Mouse (Mus musculus) granulocyte monocyte progenitor cell, adult 5-6 weeks (primary cell): ENCODE data around the gene Rbm47. TPM values are rescaled to one million over a fixed set of nuclear protein-coding genes. Genes with fewer than 3 reads are reported as not detected.
A peak's percentile ranks its signal among the peaks of the same experiment; 100 is the strongest.

Experiments used
- ATAC-seq: replicated peaks from 2 replicates; pipeline ENCODE4 v1.8.0; 2016; ENCODE audit warnings: mild to moderate bottlenecking, moderate TSS enrichment, inconsistent platforms; ENCODE audit not compliant: poor library complexity, severe bottlenecking
- total RNA-seq, 2 experiments: library from RNA; stranded (forward) in 1 of 2; stranded (reverse) in 1 of 2; fragments of 200-712, 200-1000 nt in 1 of 2; fragments of >200 nt in 1 of 2; fragmentation: Nextera tagmentation in 1 of 2; gene quantifications; 2 replicates each; pipeline ENCODE4 v1.2.3; 2014 to 2017

Gene Rbm47
- total RNA-seq, 2 experiments from 2014 or later: 3.2 to 8.9 TPM

DNA sequence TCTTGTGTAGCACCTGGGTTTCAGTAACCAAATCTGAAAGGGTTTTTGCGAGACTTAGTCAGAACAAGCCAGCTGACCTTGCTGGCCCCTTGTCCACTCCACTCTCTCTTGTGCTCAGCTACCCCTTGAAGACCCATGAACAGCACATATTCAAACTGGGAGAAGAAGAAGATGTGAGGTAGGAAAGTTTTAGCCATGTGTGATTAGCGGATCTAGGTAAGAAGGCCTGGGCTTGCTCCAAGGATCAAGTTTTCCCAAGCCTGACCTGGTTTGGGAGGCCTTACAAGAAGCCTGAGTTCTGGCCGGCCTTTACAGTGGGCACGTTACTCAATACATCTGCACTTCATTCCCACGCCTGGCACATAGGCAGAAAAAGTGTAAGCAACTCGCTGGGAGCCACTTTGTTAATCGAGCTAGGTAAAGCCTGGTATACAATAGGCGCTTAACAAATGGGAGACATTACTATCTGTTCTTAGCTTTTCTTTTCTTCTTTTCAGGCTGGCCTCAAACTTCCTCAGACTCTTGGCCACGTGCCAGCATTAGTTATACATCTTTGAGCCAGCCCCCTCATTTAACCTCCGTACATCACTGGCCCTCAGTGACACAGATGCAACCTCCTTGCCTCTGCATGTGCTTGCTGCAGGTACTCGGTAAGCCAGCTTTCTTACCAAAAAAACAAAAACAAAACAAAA lies 37.6 kb downstream of the Rbm47 start:
- no peak for ATAC-seq

GRCm38 (mm10) chr5:66134578-66134977 lies 38.3 kb downstream of the Rbm47 start:
- ATAC-seq: no peak

DNA sequence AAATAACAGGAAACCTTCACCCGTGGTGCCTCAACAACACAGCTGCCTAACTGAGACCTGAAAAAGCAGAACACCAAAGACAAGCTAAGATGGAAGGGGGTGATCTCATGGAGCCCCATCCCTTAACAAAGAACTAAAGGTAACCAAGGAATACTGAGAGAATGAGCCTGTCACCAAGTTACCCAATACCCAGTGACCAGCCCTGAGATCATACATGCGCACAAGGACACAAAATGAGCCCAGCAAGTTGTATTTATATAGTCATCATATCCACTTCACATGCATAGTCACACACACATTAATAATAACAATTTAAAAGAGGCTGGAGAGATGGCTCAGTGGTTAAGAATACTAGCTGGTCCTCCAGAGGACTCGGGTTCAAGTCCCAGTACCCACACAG lies 44.0 kb downstream of the Rbm47 start:
- ATAC-seq: peak; percentile 34

- ATAC-seq: no peak
Measured at GRCm38 (mm10) chr5:66125418-66125817, 47.5 kb downstream of the Rbm47 start.

DNA sequence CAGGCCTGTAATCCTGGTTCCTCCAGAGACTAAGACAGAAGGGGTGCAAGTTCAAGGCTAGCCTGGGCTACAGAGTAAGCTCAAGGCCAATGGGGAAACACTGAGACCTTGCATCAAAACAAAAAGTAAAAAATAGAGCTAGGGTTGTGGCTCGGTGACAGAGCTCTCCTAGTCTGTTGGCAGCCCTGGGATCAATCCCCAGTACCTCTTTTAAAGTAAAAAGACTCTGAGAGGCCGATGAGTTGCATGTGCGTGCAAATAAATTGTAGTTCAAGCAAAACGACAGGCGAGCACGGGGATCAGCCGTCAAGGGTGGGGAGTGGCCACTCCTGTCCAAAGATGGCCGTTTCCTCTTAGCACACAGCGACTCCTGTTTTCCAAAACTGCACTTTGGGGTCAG lies 48.0 kb downstream of the Rbm47 start:
- no peak for ATAC-seq

GRCm38 (mm10) chr5:66124089-66124400 lies 48.9 kb downstream of the Rbm47 start:
- ATAC-seq: no peak

DNA sequence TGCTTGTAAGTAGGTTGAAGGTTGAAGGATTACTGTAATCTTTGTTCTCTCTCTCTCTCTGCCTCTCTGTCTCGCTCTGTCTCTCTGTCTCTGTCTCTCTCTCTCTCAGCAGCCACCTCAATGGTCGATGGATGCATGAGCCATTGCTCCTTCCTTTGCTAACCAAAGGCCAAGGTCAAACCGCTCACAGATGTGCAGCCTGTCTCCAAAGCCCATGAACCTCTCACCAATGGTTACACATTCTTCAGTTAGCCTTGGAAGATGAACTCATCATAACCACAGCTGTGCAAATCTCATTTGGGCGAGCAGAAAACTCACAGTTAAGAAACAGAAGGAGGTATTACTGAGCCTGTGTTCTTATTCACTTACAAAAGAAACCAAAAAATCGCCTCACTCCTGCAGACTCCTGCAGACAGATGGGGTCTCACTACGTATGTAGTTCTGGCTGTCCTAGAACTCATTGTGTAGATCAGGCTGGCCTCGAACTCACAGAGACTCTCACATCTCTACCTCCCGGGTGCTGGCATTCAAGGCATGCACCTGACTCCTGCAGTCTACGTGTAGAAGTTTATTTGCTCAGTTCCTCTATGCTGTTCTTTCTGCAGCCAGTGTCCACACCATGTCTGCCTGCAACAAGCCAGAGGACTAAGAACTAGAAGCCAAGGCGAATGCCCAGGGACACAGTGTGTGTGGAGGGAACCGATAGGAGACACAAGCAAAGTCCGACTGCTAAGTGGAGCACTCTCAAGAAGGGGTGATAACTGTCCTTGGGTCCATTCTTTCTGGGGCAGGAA lies 49.4 kb downstream of the Rbm47 start:
- no peak for ATAC-seq

DNA sequence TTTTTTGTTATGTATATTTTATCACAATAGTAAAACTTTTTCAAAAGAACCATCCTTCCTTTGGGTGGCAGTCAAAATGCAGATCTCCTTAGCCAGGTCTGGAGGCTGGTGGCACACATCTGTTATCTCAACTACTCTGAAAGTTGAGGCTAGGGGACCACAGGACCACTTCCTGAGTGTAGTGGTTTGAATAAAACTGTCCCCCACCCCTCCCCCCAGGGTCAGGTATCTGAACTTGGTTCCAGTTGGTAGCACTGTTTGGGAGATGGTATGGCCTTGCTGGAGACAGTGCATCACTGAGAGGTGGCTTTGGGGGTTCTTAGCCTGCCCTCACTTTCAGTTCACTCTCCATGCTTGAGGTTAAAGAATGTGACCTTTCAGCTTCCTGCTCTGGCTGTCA lies 51.7 kb downstream of the Rbm47 start:
- ATAC-seq: peak; percentile 33

GRCm38 (mm10) chr5:66114751-66115150 lies 58.2 kb downstream of the Rbm47 start:
- ATAC-seq: no peak

GRCm38 (mm10) chr5:66114208-66114607 lies 58.7 kb downstream of the Rbm47 start:
- peak; percentile 75 for ATAC-seq

- peak; percentile 94 for ATAC-seq
Measured at GRCm38 (mm10) chr5:66112059-66112458, 60.9 kb downstream of the Rbm47 start.

DNA sequence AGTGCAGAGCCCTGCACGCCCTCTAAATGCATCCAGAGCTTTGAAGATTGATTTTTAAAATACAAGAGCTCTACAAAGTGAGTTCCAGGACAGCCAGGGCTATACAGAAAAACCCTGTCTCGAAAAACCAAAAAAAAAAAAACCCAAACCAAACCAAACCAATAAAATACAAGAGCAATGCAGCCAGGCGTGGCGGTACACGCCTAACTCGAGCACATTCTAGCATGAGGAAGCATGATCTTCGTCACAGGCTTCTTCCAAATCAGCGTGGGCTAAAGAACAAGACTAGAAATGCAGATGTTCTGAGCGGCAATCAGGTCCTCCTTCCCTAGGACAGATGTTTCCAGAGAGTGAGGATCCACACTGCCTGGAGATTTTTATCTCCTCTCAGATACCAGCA lies 66.5 kb downstream of the Rbm47 start:
- ATAC-seq: 0 out of 2 replicates have a peak, but pooled peaks have one; percentile 21

DNA sequence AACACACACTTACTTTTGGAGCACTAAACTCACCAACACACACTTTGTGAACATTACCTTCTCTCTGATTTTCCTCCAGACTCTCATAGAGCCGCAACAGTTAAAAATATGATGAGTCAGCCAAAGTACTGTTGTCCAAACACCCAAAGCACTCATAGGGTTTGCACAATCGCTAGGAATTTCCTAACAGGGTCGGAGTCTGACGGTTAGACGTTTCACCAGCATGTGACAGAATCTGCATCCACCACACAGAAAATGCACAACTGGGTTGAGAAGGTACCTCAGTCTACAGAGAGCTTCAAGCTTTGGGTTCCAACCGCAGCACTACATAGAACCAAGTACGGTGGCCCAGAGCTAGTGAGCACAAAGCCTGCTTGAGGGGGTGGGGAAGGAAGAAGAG lies 67.0 kb downstream of the Rbm47 start:
- ATAC-seq: peak; percentile 84

DNA sequence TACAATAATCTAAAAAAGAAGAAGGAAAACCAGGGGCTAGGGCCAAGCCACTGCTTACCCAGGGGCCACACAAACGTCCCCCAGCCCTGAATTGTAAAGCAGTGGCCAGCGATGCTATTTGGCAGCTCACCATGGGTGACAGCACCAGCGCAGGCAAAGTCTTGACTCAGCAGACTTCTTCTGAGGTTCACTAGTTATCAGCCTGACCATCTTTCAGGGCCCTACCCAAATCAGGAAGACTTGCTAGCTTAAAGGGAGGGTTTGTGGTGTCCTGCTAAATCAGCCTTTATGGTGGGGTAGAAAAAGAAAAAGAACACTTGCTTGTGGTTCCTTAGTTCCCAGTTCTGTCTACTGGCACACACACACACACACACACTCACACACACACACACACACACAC lies 67.6 kb downstream of the Rbm47 start:
- ATAC-seq: peak; percentile 42

DNA sequence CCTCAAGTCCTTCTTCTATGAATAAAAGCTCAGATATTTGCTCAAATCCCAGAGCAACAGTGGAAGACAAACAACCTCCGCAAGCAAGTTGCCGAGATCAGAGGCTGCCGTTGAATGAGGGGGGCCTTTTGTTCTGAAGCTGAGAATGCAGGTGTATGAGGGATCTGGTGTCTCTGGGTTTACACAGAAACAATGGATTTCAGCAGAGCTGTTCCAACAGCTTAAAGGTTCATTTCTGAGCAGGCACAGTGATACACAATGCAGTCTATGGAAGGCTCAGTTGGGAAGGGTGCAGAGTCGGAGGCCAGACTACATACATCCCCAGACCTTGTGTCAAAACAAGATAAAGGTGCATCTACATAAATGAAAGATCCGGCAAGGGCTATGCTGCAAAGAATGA lies 69.5 kb downstream of the Rbm47 start:
- ATAC-seq: no peak

- no peak for ATAC-seq
Measured at GRCm38 (mm10) chr5:66102821-66103220, 70.1 kb downstream of the Rbm47 start.

GRCm38 (mm10) chr5:66101577-66101976 lies 71.3 kb downstream of the Rbm47 start:
- ATAC-seq: no peak

GRCm38 (mm10) chr5:66100322-66100721 lies 72.6 kb downstream of the Rbm47 start:
- no peak for ATAC-seq

- no peak for ATAC-seq
Measured at GRCm38 (mm10) chr5:66098094-66098871, 74.6 kb downstream of the Rbm47 start.

DNA sequence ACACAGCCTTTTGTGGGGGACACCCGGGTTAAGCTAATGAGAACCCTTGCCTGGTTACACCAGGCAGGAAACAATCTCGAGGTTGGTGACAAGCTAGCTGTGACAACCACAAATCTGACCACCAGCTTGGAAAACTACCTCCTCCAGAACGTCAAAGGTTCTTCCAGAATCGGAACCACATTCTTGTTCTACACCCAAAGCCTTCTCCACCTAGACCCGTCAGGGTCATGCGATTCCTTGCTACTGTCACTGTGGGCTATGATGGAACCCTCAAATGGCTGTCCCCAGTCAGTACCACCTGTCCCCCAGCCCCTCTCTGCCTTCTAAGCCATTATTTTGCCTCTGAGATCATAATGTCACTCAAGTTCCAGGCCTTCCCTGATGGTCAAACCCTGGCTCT lies 76.8 kb downstream of the Rbm47 start:
- peak; percentile 35; the same call in 1 of the 2 replicates for ATAC-seq

GRCm38 (mm10) chr5:66095166-66095565 lies 77.8 kb downstream of the Rbm47 start:
- ATAC-seq: no peak
